Mouse (Mus musculus) spleen, postnatal 4 days (tissue): ENCODE results near the gene 5830473C10Rik.

ENCODE experiments used
- DNase-seq, 2 experiments: peaks; one replicate each; pipeline ENCODE4 v3.0.0; 2022; ENCODE audit warnings: low spot score in 2 of 2

The 5830473C10Rik gene

DNA sequence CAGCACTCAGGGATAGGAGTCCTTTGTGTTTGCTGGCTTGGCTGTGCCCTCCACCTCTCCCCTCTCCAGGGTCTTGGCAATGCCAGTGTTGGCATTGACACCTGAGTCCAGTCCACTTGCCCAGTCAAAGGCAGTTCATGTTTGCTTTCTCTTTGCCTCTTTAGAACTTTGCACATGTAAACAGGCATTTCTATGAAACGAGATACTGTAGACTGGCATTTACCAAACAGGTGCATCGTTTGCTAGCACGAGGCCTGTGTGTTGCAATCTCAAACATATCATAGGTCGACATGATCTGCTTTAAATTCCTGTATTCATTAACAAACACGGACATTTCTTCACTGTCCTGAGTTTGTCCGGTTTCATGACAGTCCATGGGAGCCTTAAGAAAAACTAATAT is at the start of gene 5830473C10Rik:
5830473C10Rik (plus strand) TSS at position 365 of the 400 bp plus-strand sequence.
- no peak for DNase-seq

DNA sequence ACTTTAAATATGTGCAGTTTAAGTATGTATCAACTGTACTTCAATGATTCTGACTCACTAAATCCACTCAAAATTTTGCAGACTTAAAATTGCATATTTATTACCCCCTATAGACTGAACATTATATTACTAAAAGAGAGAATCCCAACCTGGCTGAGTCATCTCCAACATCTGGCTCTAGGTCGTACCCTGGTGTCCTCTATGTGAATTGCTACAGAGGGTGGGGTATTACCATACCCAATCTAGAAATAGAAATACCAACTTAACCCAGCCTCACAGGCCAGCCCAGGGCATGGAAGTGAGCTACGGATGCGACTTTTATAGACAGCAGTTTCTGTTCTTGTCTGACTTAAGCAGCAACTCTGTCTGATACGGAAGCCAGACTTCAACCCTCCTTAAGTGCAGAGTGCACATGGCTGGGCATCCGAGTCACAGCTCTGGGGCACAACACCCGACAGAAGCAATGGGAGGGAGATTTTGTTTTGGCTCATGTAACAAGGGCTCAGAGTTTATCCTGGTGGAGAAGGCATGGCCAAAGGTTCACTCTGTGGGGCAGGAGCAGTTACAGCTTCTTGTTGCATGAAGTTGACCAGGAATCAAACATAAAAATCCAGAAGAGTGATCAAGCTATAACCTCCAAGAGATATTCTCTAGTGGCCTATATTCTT is 48.5 kb upstream of the 5830473C10Rik start:
- no peak for DNase-seq

GRCm38 (mm10) chr5:90515561-90515960 is 45.3 kb upstream of the 5830473C10Rik start:
- no peak for DNase-seq

DNA sequence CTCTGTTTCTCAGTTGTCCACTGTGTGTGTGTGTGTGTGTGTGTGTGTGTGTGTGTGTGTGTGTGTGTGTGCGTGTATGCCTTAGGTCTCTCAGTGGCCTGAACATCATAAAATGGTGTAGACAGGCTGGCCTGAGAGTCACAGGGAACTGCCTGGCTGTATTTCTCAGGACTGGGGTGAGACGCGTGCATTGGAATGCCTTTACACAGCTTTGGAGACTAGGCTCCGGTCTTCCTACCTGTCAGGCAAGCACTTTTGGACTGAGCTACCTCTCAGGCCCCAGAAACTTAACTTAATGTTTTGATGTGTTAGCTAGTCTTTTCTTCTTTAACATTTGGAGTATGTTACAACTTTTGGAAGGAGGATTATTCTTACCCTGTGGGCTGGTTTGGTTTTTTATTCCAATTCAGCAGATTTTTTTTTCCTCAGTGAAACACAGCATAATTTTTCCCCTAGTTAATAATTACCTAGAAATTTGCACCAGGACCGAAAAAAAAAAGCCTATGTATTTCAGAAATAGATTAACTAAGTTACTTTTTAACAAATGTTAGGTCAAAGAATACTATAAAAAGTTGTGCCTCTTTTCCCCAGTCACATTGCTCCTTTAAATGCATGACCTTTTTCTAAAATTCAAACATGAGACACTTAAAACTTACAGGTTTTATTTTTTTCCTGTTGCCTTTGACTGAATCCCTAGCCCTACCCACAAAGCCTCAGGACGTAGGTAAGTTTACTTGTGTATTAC is 42.4 kb upstream of the 5830473C10Rik start, which contains the start of gene Afm:
Afm (plus strand) TSS at position 577 of the 745 bp plus-strand sequence.
- DNase-seq = no peak

DNA sequence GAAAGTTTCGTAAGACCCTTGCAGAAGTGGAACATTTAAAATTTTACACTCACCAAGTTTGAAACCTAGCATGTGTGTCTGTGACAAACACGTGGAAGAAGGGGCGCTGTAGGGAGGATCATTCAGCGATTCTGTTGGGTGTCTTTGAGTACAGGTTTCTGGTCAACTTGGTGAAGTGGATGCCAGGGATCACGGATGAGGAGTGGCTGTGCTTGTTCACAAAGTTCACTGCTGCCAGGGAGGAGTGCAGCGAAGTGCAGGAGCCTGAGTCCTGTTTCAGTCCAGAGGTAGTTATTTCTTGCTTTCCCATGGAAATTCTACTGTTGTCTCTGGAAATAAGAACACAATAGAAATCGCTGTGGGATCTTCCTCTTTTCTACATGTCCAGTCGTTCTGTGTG is 9.7 kb upstream of the 5830473C10Rik start:
- DNase-seq = no peak

DNA sequence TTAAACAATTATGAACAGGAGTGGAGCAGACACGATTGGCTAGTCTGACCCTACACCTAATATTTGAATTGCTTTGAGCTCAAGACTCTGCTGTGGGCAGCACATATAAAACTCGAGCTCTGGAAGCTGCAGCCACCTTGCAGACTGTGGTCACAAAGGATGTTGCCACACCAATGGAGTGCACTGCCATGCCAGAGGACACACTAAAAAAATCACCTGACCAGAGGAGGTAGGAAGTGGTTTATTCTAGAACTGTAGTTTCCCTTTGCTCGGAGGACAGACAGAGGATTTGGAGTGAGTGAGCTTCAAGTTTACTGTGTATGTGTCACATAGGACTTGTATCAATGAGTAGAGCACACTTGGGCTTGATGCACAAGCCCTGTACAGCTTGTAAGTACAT is 4.9 kb upstream of the 5830473C10Rik start:
- DNase-seq = no peak

- DNase-seq = no peak
Measured at GRCm38 (mm10) chr5:90561721-90562275, 891 bp downstream of the 5830473C10Rik start.

DNA sequence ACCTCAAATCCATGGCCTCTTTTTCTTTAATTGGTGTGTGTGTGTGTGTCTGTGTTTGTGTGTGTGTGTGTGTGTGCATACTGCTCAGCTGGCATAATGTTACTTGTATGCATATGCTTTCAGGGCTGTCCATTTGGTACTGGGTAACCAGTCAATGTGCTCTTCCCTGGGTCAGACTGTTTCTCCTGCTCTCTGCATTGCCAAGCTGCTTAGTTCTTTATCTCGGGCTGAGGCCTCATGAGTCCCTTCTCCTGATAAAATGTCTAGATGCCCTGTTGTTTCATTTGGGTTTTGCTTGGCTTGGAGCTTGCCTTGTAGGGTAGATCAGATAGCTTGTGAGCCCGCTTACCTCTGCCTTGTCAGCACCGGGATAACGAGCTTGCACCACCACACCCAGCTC is 2.0 kb downstream of the 5830473C10Rik start:
- DNase-seq = no peak

GRCm38 (mm10) chr5:90564161-90564560 is 3.3 kb downstream of the 5830473C10Rik start:
- no peak for DNase-seq

- no peak for DNase-seq
Measured at GRCm38 (mm10) chr5:90565205-90565604, 4.3 kb downstream of the 5830473C10Rik start.

DNA sequence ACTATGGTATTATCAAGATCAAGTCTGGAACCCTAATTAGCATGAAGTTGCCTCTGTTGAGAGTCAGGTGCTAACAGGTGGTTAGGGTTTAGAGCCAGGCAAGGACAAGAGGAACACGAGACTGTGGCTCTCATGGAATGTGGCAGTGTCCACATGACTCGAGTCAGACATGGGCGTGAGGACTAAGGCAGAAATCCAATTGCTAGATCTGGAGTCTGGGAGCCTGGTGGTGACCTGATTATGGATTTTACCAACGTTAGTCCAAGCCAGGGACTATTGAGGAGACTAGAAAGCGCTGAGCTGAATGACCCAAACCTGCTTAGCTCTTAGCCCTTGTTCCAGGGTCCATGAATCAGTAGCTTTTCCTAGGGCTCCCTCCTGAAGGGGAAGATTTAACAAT is 6.9 kb downstream of the 5830473C10Rik start:
- DNase-seq = no peak

GRCm38 (mm10) chr5:90568338-90568737 is 7.4 kb downstream of the 5830473C10Rik start:
- DNase-seq = no peak

DNA sequence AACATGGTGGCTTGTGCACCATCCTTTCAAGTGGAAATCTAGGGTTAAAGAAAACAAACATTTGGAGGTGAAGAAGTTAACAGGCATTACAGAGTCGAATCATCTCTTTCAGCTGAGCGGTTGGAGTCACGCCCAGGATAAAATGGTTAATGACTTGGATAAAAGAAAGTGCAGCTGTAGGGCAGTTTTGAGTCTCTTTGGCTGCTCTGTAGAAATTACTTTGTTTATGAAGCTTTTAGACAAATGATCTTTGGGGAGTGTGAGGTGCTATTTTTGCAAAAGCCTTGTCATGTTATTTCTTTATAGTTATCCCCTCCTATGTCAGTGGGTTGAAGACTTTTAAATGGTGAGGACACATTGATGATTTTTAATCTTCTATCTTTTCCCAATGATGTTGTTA is 10.3 kb downstream of the 5830473C10Rik start:
- no peak for DNase-seq

- DNase-seq = no peak
Measured at GRCm38 (mm10) chr5:90577751-90578150, 16.8 kb downstream of the 5830473C10Rik start.

DNA sequence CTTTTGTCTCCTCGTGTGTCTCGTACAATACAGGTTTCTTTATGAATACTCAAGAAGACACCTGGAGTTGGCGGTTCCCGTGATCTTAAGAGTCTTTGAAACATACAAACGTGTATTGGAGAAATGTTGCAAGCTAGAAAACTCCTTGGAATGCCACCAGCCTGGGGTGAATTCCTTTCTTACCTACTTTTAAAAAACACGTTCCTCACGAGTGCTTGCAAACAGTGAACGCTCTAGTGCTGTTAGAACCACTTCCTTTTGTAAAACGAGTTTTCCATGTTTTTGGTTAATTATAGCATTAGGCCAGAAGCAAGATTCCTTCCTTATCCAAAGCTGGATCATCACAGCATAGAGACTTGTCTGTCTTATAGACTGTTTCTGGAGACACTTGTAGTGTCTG is 18.6 kb downstream of the 5830473C10Rik start:
- DNase-seq = no peak

DNA sequence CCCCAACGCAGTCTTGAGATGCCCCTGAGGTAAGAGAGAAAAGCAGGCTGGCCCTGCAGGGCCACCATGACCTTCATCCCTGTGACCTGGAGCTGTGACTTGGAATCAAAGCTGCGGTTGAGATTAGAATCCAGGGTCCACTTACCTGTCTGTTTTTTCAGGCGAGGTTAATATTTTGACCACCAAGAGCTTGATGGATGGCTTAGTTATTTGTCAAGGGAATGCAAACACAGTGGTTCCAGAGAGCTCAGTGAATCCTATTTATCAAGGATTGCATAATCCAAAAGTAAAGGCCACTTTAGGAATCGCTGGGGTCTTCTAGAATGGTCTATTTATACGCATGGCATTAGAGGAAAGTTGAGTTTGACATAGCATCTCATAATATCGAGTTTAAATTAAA is 21.3 kb downstream of the 5830473C10Rik start:
- no peak for DNase-seq

- no peak for DNase-seq
Measured at GRCm38 (mm10) chr5:90584799-90585198, 23.9 kb downstream of the 5830473C10Rik start.

- no peak for DNase-seq
Measured at GRCm38 (mm10) chr5:90586511-90586910, 25.6 kb downstream of the 5830473C10Rik start.

GRCm38 (mm10) chr5:90588104-90588503 is 27.2 kb downstream of the 5830473C10Rik start:
- no peak for DNase-seq

DNA sequence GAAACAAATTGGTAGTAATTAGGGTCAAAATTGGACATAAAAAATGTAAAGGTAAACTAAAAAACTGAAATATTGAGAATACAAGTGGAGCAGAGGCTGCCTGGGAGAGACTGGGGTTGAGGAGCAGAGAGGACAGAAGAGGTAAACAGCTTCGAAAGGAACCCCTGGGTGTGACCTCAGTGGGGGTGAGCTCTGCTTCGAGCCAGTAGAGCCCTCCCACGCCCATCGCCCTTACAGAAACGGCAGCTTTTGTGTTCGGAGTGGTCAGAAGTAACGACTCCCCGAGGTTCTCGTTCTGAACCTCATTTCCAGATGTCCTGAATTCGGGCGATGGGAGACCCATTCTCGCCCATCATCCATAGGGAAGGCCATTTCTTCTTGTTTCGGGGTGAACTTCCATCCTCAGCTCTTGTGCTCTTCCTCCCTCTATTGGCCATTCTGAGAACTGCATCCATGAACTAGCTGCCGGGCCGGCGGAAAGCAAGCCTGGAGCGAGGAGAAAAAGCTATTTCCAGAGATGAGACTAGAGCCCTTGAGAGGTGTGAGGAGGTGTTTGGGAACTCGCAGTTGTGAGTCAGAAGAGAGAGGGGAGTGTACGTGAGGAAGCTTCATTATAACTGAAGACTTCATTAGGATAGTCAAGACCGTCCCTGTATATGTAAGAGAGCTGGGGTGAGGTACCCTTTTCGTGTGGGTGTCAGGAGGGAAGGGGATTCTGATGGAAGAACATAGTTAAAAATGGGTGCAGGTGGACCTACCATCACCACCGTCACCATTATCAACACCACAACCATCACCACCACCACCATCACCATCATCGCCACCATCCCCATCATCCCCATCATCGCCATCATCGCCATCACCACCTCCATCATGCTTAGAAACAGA is 28.0 kb downstream of the 5830473C10Rik start:
- DNase-seq = peak; percentile 39 to 72

DNA sequence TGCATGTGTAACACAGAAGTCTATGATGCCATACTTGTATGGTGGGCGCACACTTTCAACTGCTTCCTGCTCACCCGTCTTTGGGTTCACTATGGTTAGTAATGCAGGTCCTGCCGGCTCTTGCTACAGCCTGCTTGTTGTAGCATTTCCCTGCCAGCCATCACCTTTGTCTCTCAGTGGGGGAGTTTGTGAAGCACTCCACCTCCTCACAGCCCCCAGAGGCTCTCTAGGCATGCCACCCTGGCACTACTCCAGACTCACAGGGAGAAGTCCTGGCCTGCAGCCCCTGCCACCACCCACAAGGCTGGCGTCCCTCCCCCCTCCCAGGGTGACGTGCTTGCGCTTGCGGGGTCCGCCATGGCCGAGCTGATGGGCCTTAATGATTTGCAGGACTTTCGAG is 29.8 kb downstream of the 5830473C10Rik start:
- DNase-seq = no peak

DNA sequence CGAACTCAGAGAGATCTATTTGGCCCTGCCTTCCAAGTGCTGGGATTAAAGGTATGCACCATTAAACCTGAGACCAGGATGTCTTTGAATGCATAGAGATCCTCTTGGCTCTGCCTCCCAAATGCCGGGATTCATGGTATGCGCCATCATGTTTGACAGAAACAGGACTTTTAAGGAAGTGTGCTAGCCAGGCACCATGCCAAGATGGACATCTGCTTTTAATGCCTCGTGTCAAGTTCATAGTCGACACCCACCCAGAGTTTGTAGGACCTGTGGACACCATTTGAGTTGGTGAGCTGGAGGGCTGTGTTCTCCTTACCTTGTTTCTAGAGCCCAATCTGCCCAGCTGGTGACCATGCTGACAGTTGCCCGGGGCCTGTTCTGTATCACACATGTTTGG is 31.0 kb downstream of the 5830473C10Rik start:
- DNase-seq = no peak
